Mouse (Mus musculus) kidney, embryonic 16.5 days (tissue): ENCODE results near the gene Dnm1. TPM values are rescaled to one million over a fixed set of nuclear protein-coding genes. Genes with fewer than 3 reads are reported as not detected.

ENCODE experiments used
- ATAC-seq: fragments of 200-750 bp; cut with Nextera tagmentation; 2 replicates; pipeline ENCODE4 v1.8.0; 2017; ENCODE audit warnings: moderate TSS enrichment; ENCODE audit not compliant: low FRiP score, low TSS enrichment
- H3K27ac ChIP-seq: fragments of 300-500 bp; sonication (generic); 2 replicates; pipeline ENCODE4 v1.5.1; 2014; ENCODE audit warnings: low read length
- H3K27me3 ChIP-seq: fragments of 300-500 bp; sonication (generic); 2 replicates; pipeline ENCODE4 v1.6.1; 2014; ENCODE audit warnings: low read length, control low read depth, mixed read lengths; ENCODE audit not compliant: insufficient read depth
- H3K36me3 ChIP-seq: fragments of 300-500 bp; sonication (generic); 2 replicates; pipeline ENCODE4 v1.6.1; 2014; ENCODE audit warnings: low read length, control low read depth, mixed read lengths; ENCODE audit not compliant: insufficient read depth
- H3K4me1 ChIP-seq: fragments of 300-500 bp; sonication (generic); 2 replicates; pipeline ENCODE4 v1.6.1; 2014; ENCODE audit warnings: low read length, control low read depth, mixed read lengths; ENCODE audit not compliant: insufficient read depth
- H3K4me2 ChIP-seq: fragments of 300-500 bp; sonication (generic); replicated peaks from 2 replicates; pipeline ENCODE4 v1.6.1; 2014; ENCODE audit warnings: low read depth, low read length
- H3K4me3 ChIP-seq: fragments of 300-500 bp; sonication (generic); 2 replicates; pipeline ENCODE4 v1.5.1; 2014; ENCODE audit warnings: mild to moderate bottlenecking, low read length
- H3K9ac ChIP-seq: fragments of 300-500 bp; sonication (generic); replicated peaks from 2 replicates; pipeline ENCODE4 v1.6.1; 2014; ENCODE audit warnings: low read length
- H3K9me3 ChIP-seq: fragments of 300-500 bp; sonication (generic); 2 replicates; pipeline ENCODE4 v1.6.1; 2016; ENCODE audit warnings: low read length, control low read depth
- WGBS: fragments of 180-500 bp; shearing (Covaris S2); extraction: QIAGEN DNeasy Blood & Tissue Kit; methylation state at CpG from one replicate; pipeline ENCODE4 v1.1.7; 2014; 5-methylcytosine and 5-hydroxymethylcytosine counted together
- polyA plus RNA-seq: library from polyadenylated mRNA; unstranded; fragments of >200 nt; fragmentation: Nextera tagmentation; extraction: Ambion mirVana; gene quantifications from 2 replicates; pipeline ENCODE4 v1.2.1, GENCODE M21; 2015

The Dnm1 gene
- polyA plus RNA-seq, 1 experiment from 2014 or later, result 5.4 TPM

DNA sequence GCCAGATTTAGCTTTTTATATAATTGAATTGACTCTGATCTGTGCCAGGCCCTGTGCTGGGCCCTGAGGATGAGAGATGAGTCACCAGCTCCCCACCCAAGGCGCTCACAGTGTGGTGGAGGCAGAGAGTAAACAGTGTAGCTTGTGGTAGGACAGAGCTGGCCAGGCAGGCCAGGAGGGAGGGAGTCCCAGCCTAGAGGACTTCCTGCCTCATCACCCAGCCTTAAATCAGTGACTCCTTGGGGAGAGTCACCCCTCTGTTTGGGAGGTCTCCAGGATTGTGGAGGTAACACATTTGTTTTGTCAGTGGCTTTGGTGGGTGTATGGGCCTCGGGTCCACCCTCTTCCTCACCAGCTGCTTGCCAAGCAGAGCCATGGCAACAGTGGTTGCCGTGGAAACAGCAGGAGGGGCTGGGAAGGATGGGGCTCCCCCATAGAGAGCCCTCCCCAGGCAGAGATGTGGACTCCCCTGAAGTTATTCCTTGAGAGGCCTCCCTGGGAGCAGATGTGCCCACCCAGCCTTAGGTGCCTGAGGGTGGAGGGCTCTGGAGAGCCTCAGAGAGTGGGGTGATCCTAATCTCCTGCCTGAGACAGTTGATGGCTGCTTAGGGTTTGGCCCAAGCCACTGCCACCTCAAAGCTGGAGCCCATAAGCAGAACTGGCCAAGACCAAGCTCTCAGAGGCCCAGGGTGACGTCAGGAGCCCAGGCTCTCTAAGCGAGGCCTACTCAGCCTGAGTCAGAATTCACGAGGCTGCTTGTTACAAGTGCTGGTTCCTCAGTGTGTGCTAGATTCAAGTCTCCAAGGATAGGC, 10.4 kb downstream of the Dnm1 start:
- Histone ChIP-seq H3K36me3 (no peaks in the 10 kb centered on the region), H3K4me1 (no peaks in the 10 kb centered on the region), H3K4me2 (no peak overlapping the region), H3K9me3 (no peaks in the 10 kb centered on the region), H3K27ac (no peak overlapping the region), H3K27me3 (no peaks in the 10 kb centered on the region), H3K9ac (no peak overlapping the region), H3K4me3 (no peak overlapping the region)
- WGBS, result 75% methylated on average over 6 of the region's 6 CpGs
- no peak for ATAC-seq

DNA sequence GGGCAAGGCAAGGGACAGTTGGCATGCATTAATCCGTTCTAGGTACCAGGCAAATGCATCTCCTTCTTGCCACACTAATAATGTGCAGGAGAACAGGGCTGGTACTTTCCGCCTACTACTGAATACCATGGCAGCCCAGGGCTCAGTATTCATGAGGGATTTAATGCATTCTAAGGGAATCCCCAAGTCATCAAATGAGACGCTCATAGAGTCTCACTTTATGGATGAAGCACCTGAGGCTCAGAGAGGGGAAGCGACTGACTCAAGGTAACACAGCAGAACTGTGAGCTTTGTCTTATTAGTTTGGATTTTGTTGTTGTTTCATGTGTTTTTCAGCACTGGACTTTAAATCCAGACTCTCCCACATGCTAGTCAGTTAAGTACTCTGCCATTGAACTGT, 11.1 kb downstream of the Dnm1 start:
- no peaks in the 10 kb centered on the region for H3K4me1 ChIP-seq
- ATAC-seq, result no peak
- WGBS, result 90% methylated on average over 4 of the region's 4 CpGs
- H3K4me2 ChIP-seq, result no peak overlapping the region
- no peaks in the 10 kb centered on the region for H3K9me3 ChIP-seq
- no peak overlapping the region for H3K27ac ChIP-seq
- H3K4me3 ChIP-seq, result no peak overlapping the region
- H3K27me3 ChIP-seq, result no peaks in the 10 kb centered on the region
- H3K36me3 ChIP-seq, result no peaks in the 10 kb centered on the region
- H3K9ac ChIP-seq, result no peak overlapping the region

DNA sequence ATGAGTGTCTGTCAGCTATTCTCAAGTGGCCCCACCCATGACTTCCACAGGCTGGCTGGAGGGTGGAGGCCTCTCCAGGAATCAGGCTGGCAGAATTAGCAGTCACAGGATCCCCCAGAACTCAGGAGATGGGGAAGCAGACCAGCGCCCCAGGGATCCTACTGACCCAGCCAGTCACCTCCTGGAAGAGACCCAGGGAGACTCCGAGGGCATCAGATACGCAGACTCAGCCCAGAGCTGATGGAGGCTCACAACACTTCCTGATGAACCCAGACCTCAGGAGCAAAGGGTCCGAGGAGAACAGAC, 11.6 kb downstream of the Dnm1 start:
- no peaks in the 10 kb centered on the region for H3K4me1 ChIP-seq
- WGBS, result 79% methylated on average over 4 of the region's 4 CpGs
- no peak overlapping the region for H3K9ac ChIP-seq
- H3K36me3 ChIP-seq, result no peaks in the 10 kb centered on the region
- ATAC-seq, result no peak
- H3K4me2 ChIP-seq, result no peak overlapping the region
- H3K4me3 ChIP-seq, result no peak overlapping the region
- no peaks in the 10 kb centered on the region for H3K9me3 ChIP-seq
- H3K27me3 ChIP-seq, result no peaks in the 10 kb centered on the region
- no peak overlapping the region for H3K27ac ChIP-seq

DNA sequence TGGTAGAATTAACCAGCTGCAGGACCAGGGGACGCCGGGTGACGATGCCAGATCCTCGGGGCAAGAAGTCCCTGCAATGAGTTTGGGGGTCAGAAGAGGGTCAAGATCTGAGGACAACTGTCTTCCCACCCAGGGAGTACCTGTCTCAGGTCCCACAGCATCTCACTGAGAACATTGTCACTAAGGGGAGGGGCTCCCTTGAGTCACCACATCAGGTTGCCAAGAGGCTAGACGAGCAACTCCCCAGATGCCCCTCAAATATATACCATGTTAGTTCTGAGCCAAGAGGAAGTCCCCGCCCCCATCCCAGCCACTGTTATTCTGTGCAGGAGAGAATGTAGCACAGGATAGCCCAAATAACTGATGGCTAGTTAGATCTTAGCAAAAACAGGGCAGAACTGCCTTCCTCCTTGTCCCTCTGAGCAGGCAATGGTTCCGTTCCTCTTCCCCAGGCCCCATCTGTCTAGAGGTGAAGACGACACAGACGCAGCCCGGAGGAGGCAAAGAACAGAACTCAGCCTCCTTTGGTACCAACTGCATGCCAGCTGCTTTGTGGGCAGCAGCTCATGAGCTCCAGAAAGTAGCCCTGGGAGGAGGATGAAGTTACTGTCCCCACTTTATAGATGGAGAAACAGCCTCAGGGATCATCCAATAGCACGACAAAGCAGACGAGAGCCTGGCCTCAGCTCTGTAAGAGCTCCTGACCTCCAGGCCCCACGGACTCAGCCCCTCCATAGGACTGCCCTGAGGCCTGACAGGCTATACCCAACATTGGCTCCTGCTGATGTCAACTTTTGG, 12.1 kb downstream of the Dnm1 start:
- 79% methylated on average over 13 of the region's 13 CpGs for WGBS
- ATAC-seq, result no peak
- no peaks in the 10 kb centered on the region for H3K27me3 ChIP-seq
- no peak overlapping the region for H3K4me2 ChIP-seq
- H3K4me3 ChIP-seq, result no peak overlapping the region
- no peaks in the 10 kb centered on the region for H3K9me3 ChIP-seq
- H3K27ac ChIP-seq, result no peak overlapping the region
- no peaks in the 10 kb centered on the region for H3K36me3 ChIP-seq
- no peak overlapping the region for H3K9ac ChIP-seq
- peaks cover 5% of the 10 kb centered on the region; the same call in 1 of the 2 replicates for H3K4me1 ChIP-seq

DNA sequence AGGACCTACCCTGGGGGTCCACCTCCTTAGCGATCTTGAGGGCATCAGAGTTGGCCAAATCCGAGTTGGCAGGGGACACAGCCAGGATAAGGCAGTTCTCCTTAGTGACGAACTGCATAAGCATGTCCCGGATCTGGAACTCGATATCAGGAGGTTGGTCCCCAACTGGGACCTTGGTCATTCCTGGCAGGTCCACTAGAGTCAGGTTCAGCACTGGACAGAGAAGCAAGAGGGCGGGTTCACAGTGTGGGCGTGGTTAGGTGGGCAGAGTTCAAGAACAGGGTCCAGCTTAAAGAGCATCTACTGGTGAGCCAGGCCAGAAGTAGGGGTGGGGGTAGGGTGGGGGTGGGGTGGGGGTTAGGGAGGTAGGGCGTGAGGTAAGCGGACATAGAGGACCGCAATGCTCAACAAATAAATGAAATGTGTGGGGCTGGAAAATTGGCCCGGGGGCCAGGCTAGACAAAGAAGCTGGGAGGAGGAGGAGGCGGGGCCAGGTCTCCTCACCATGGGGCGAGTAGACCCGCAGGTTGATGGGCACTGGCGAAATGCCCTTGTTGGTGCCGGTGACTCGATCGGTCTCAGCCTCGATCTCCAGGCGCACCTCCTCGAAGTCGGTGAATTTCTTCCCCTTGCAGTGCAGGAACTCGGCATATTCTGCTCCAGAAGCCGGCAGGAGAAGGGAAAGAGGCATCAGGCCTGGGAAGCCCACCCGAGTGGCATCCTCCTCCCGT, 13.1 kb downstream of the Dnm1 start:
- H3K27me3 ChIP-seq, result no peaks in the 10 kb centered on the region
- no peak for ATAC-seq
- H3K27ac ChIP-seq, result no peak overlapping the region
- H3K4me3 ChIP-seq, result no peak overlapping the region
- peaks cover 8% of the 10 kb centered on the region; the same call in 1 of the 2 replicates for H3K4me1 ChIP-seq
- no peaks in the 10 kb centered on the region for H3K36me3 ChIP-seq
- 43% methylated on average over 25 of the region's 26 CpGs for WGBS
- no peak overlapping the region for H3K4me2 ChIP-seq
- no peak overlapping the region for H3K9ac ChIP-seq
- no peaks in the 10 kb centered on the region for H3K9me3 ChIP-seq

DNA sequence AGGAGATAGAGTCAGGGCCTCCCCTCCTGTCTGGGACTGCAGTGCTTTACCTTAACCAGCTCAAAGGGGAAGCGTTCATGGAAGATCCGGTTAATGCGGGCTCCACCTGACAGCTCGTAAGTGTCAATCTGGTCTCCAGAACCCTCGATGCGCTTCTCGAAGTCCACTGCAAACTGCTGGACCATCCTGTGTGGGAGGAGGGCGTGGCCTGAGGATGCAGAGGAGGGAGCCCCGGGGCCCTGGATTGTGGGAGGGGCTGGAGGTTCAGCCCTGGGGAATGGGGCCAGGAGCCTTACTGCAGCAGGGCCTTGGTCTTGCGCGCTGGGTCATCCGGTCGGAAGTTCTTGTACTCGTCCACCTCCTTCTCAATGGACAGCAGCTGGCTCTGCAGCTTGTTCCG, 17.2 kb downstream of the Dnm1 start:
- Histone ChIP-seq H3K9ac (no peak overlapping the region), H3K27me3 (no peaks in the 10 kb centered on the region), H3K4me3 (no peak overlapping the region), H3K36me3 (no peaks in the 10 kb centered on the region), H3K27ac (no peak overlapping the region), H3K4me2 (no peak overlapping the region), H3K9me3 (no peaks in the 10 kb centered on the region), H3K4me1 (peaks cover 8% of the 10 kb centered on the region; the same call in 1 of the 2 replicates)
- no peak; the same call in 1 of the 2 replicates for ATAC-seq
- 34% methylated on average over 15 of the region's 15 CpGs for WGBS

DNA sequence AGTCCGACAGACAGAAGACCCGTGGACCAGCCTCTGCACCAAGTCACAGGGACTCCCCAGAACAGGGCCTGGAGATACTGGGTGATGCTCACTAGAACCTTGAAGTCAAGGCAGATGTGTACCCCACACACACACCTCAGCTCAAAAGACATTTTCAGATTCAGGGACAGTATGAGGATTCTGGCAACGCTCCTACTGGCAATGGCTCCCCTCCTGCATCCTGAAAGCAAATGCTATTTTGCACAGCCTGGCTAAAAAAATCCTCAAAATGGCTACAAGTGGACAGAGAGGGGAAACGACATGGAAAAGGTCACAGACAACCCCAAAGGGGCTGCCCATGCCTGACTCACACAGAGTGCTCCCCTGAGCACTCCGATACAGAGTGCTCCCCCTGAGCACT, 21.0 kb downstream of the Dnm1 start:
- Histone ChIP-seq H3K4me1 (peaks cover 8% of the 10 kb centered on the region; the same call in 1 of the 2 replicates), H3K4me2 (no peak overlapping the region), H3K27me3 (no peaks in the 10 kb centered on the region), H3K4me3 (no peak overlapping the region), H3K27ac (no peak overlapping the region), H3K36me3 (no peaks in the 10 kb centered on the region), H3K9ac (no peak overlapping the region), H3K9me3 (no peaks in the 10 kb centered on the region)
- no peak for ATAC-seq
- WGBS, result 81% methylated on average over 5 of the region's 5 CpGs

DNA sequence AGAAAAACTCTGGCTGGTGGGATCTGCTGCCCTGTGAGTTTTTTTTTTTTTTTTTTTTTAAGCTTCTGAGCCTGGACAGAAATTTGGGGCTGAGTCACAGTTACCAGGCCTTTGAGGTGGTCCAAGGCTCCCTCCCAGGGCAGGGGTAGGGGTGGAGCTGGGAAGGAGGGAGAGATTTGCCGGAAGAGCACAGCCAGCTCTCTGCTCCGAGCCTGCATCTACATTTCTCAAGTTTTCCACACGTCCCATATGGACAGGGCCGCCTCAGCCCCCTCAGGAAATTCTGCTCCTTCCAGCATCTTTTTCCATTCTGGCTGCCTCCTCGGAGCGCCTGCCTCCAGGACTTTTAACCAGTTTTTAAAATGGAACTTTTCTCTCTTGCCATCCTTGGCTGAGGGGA, 23.6 kb downstream of the Dnm1 start:
- Histone ChIP-seq H3K9me3 (no peaks in the 10 kb centered on the region), H3K27me3 (no peaks in the 10 kb centered on the region), H3K4me1 (peaks cover 3% of the 10 kb centered on the region; the same call in 1 of the 2 replicates), H3K4me3 (no peak overlapping the region), H3K27ac (no peak overlapping the region), H3K4me2 (no peak overlapping the region), H3K36me3 (no peaks in the 10 kb centered on the region), H3K9ac (no peak overlapping the region)
- no peak for ATAC-seq
- 39% methylated on average over 6 of the region's 6 CpGs for WGBS

DNA sequence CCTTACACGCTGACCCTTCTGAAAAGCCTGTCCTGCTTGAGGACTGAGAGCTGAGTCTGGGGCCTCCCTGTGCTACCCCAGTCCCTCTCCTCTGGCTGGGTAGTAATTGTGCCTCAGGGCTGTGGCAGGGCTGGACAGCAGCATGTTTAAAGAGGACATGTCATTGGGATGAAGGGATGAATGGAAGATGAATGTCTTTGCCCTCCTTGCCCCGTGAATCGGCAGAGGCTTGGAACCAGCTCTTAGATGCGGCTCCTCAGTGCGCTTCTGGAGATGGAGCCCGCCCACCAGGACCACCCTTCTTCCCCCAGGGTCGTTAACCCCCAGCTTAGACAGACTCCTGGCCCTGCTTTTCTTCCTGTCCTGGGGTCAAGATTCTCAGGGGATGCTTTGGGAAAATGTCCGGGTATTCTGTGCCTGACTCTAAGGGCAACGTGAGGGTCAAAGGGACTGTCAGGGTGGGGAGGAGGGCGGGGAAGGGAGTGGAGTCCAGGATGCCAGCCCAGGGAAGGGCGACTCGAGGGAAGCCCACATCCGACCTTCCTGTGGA, 24.2 kb downstream of the Dnm1 start:
- no peak for ATAC-seq
- Histone ChIP-seq H3K9ac (no peak overlapping the region), H3K4me1 (peaks cover 3% of the 10 kb centered on the region; the same call in 1 of the 2 replicates), H3K4me3 (no peak overlapping the region), H3K27ac (no peak overlapping the region), H3K36me3 (no peaks in the 10 kb centered on the region), H3K4me2 (no peak overlapping the region), H3K27me3 (no peaks in the 10 kb centered on the region), H3K9me3 (no peaks in the 10 kb centered on the region)
- WGBS, result 20% methylated on average over 13 of the region's 13 CpGs
